Mouse (Mus musculus): Measurements from ENCODE around the gene Slc25a34. TPM values are rescaled to one million over a fixed set of nuclear protein-coding genes. Genes with fewer than 3 reads are reported as not detected.

Gene Slc25a34
- total RNA-seq, 2 experiments from 2014 or later, result 21.4 to 26.7 TPM

DNA sequence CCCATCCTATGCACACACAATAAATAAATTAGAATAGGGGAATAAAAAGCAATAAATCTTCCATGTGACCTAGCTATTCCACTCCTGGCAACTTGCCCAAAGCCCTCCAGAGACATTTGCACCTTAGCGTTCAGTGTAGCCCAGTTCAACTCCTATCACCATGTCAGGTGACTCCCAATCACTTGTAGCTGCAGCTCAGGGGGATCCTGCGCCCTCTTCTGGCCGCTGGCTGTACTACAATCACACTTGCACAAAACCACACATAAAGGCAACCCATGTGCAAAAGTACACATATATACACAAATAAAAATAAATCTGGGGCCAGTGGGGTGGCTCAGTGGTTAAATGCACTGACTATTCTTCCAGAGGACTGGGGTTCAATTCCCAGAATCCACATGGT is 32.1 kb downstream of the Slc25a34 start:
- DNase-seq (ENCODE audit: low spot score in 2 of 2), result no peak

DNA sequence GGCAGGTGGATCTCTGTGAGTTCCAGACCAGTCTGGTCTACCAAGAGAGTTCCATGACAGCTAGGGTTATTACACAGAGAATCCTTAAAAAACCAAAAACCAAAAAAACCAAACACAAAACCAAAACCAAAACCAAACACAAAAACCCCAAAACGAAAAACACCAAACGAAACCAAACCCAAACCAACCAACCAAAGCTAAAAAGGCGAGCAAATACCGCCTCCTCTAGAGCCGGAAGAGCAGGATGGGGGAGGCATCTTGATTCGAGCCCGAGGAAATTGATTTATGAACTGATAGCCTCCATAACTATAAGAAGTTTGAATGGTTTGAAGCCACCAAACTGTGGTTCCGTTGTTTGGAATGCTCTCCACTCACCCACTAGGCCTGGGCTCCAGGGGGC is 39.7 kb downstream of the Slc25a34 start:
- DNase-seq (ENCODE audit: low spot score in 2 of 2), result no peak

DNA sequence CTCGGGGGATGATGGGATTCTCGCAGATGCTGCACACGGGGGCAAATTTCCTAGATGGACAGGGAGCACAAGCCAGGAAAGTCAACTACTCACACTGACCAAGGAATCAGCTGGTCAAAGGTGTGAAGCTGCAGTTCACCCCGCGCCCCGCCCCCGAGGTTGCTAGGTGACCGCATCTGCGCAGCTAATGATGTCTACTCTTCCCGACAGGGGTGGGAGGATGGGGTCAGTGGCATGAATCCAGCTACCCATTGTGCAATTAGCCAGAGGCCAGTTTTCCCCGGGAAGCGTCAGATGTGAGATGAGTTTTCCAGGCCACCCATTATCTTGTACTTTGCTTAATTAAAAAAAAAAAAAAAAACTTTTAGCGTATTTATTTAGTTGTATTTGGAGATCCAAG is 42.6 kb downstream of the Slc25a34 start:
- no peak for DNase-seq (ENCODE audit: low spot score in 2 of 2)

DNA sequence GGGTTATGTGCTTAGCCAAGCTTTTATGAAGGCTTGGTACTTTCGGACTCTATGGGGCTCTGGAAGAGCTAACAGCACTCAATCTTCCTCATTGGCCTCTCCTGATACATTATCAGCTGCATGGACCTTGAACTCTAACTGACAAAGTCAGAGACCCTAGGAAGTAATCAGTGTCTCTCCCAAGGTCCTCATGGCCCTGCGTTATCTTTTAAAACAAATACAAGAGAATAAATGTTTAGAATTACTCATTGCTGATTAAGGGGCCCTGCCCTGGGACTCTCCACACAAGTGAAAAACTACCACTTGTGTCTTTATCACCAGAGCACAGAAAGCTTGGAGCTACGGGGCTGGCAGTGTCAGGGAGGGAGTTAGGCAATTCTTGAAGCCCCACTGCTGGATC is 44.8 kb downstream of the Slc25a34 start:
- DNase-seq (ENCODE audit: low spot score in 2 of 2), result no peak

DNA sequence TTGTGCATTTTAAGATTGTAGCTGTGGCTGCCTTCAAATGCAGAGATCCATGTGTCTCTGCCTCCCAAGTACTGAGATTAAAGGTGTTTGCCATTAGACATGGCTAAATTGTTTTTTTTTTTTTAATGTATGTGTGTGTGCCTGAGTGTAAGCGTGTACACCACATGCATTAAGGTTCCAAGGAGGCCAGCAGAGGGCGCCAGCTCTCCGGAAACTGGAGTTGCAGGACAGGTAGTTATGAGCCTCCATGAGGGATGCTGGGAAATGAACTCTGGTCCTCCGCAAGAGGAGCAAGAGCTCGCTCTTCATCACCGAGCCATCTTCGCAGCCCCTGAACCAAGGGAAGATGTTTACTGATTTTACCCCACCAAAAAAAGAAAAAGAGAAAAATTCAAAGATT is 46.7 kb downstream of the Slc25a34 start:
- no peak for DNase-seq (ENCODE audit: low spot score in 2 of 2)

DNA sequence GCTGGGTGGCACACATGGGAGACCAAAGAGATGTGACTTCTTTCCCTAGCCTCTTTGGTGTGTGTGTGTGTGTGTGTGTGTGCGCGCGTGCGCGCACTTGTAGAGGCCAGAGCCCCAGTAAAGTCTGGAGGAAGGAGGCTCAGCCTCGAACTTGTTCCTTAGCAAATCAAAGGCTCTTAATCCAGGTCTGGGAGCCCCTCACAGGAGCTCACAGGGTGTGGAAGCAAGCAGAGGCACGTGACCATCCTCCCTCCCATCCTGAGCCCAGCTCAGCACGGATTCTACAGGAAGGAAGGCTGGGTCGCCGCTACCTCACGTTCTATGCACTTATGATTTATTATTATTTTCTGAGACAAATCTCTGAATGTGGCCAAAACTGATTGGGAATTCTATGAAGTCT is 47.2 kb downstream of the Slc25a34 start:
- DNase-seq (ENCODE audit: low spot score in 2 of 2), result no peak

DNA sequence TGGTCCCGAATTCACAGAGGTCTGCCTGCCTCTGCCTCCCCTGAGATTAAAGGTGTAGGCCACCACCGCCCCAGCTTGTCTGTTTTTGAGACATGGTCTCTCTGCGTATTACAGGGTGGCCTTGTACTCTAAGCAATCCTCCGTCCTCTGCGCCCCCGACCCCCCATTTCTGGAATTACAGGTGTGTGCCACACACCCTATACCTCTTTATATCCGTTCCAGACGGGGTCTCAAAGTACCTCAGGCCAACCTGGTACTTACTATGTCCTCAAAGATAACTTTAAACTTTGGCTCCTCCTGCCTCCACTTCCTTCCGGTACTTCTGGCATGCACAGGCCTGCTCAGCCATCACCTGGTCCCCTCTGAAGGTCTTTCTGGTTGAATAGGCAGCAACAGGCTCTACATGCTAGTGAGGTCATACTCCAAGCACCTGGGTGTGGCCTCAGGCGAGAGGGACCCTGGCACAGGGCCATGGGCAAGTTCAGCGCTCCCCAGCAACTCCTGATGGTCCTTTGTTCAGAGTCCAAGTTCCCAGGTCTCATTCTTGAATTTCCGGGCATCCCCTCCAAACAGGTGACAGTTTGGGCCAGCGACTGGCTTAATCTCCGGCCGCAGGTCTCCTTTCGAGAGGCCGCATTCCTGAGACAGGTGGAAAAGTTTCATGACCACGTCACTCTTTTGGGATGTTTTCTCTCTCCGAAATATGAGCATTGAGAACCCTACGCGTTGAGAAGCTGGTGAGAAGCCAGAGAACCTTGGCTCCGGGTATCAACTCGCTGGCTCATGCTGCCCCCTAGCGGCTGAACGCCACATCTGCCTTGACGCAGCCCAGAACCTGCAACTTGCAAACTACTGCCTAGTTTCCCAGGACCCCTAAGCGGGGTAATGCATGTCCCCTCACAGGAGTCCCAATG is 48.6 kb downstream of the Slc25a34 start:
- peak; percentile 81 to 86 for DNase-seq (ENCODE audit: low spot score in 2 of 2)

DNA sequence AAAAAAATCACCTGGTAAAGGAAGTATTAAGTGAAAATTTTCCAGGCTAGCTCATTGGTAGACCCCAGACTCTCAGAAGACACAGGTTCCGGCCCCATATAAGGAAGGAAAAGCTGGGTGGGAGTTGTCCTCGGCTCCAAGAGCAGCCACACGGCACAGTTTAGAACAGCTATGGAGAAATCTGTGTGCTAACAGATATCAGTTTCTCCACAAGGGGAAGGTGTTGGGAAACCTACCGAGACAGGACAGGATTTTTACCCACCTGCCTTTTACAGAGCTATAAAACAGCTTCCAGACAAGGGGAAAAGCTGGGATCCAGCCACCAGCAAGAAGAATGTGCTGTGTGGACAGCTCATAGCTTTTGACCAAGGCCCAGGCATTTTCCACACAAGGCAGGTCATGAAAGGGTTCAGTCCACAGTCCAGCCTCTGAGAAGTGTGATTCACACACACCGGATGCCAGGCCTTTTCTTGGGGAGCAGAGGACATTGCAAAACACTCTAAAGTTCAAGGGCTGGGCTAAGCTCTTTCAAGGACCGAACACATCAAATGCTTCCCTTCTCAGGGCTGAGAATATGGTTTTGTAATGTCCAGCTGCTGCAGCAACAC is 50.2 kb downstream of the Slc25a34 start:
- no peak for DNase-seq (ENCODE audit: low spot score in 2 of 2)

DNA sequence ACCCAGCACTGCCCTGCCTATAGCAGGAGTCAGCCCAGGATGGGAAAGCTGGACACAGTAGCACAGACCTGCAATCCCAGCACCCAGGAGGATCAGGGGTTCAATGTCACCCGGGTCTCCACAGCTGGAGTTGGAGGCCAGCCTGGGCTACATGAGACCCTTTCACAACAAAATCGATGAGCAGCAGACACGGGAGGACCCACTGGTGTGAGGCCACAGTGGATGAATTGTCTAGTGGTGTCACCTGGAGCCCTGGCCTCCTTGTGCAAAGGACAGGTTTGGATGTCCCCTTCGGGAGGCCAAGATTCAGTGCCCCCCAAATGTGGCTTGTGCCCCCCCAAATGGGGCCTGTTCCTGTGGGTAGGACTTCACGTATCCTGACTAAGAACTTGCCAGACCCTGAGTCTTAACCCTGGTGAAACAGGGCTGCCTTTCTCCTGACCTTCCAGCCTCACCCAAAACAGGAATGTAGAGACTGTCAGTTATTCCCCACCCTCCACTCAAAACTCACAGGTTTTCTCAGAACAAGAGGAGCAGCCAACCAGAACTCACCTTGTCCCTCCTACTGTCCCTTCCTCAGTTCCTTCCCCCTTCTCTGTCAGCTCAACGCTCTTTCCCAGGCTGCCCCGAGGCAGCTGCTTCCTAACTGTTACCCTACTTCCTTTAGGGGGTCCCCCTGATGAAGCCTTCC is 50.8 kb downstream of the Slc25a34 start:
- DNase-seq (ENCODE audit: low spot score in 2 of 2), result no peak

DNA sequence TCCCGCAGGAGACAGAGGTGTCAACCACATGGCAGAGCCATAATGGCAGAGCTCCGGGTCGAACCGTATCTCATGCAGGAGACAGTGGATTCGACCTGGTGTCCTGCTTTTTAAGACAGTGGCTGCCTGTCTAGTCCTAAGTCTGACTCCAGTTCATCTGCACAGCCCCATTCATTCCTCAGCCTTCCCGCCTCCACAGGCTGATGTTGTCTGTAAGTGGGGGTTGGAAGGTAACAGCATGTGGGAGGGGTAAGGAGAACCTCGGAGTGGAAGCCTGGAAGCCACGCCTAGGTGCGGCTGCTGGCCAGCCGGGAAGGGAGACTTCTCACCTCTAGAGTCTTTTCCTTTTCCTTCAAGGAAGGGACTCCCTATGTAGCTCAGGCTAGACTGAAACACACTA is 51.7 kb downstream of the Slc25a34 start:
- DNase-seq (ENCODE audit: low spot score in 2 of 2), result no peak

DNA sequence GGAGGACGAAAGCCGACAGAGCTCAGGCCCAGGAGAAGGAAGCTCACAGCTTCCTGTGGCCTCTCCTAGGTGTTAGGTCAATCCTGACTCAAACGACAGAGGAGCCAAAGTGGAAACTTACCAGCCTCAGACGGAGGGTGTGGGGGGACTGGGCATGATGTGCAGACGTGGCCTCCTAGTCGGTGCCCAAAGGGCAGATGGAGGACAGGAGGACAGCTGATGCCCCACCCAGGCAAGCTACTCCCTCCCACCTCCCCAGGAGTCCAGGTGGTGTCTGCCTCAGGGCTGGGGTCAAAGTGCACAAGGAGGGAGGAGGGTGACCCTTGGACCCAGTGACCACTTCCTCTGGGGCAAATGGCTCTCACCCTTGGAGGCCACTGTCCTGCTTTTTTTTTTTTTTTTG is 52.3 kb downstream of the Slc25a34 start:
- no peak for DNase-seq (ENCODE audit: low spot score in 2 of 2)

DNA sequence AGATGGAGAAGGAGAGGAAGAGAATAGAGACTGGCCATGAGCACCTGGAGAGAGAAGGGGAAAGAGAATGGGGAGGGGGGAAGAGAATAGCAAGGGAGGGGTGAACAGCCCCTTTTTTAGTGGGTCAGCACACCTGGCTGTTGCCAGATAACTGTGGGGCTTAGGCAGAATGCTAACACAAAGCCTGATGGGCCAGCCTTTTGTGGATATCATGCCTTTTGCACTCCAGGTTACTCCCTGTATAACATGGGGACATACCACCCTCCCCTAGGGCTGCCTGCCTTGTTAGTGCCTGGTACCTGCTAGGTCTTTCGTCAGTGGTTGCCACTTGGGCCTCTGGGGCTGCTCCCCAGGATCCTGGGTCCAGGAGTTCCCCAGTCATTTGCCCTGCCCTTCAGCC is 52.8 kb downstream of the Slc25a34 start:
- no peak for DNase-seq (ENCODE audit: low spot score in 2 of 2)

DNA sequence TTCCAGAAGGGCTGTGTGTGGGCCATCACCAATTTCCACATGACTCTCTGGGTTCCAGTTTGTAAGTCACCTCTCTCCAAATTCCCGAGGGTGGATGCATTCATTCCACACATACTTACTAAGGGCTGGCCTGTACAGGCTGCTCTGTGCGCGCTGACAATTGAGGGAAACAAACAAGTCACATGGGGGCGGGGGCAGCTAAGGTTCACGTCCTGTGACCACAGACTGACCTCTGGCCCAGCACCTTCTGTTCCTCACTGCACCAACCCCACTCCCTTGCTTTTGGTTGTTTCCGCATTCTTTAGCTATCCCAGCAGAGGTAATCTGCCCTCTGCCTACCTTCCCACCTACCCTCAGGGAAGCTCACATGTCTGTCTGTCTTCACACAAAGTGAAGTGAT is 53.6 kb downstream of the Slc25a34 start:
- no peak for DNase-seq (ENCODE audit: low spot score in 2 of 2)

DNA sequence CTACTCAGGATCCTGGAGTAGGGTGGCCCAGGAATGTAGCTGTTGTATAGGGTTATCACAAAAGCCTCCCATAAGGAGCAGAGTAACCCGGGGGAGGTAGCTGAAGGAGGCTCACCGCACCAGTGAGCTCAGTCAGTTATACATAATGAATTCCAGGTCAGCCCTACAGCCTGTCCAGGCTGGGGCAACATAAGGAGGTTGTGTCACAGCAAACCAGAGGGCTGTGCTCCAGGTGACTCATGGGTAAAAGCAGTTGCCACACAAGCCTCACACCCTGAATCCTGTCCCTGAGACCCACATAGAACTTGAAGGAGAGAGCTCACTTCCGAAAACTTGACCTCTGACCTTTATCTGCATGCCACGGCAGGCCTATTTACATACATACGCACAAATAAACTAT is 54.7 kb downstream of the Slc25a34 start:
- no peak for DNase-seq (ENCODE audit: low spot score in 2 of 2)

Other genes with a start within 250 kb of the Slc25a34 start
- 1 to 10 TPM; 1.6 to 2.6 TPM for gene Clcnka, start 225.1 kb downstream of the Slc25a34 start, total RNA-seq (2021)
- under 1 TPM; 0.34 to 0.88 TPM for gene Clcnkb, start 207.8 kb downstream of the Slc25a34 start, total RNA-seq (2021)
- 100 to 1,000 TPM; 154 to 183 TPM for gene Hspb7, start 203.0 kb downstream of the Slc25a34 start, total RNA-seq (2021)
- gene Srarp, start 187.7 kb downstream of the Slc25a34 start, total RNA-seq (2021), result not detected
- 10 to 100 TPM; 19.9 to 21.2 TPM for gene Zbtb17, start 179.2 kb downstream of the Slc25a34 start, total RNA-seq (2021)
- gene Spen, start 85.2 kb downstream of the Slc25a34 start, total RNA-seq (2021), result 10 to 100 TPM; 32.7 to 32.9 TPM
- gene Fblim1, start 17.7 kb downstream of the Slc25a34 start, total RNA-seq (2021), result 10 to 100 TPM in 1 of 2 experiments, 1 to 10 TPM in 1; 7.4 to 10.6 TPM
- 1 to 10 TPM; 3.5 to 4.3 TPM for gene Tmem82, start 5.2 kb downstream of the Slc25a34 start, total RNA-seq (2021)
- gene Plekhm2, start 41.1 kb upstream of the Slc25a34 start, total RNA-seq (2021), result 10 to 100 TPM; 32.9 to 35.5 TPM
- gene Rsc1a1, start 61.8 kb upstream of the Slc25a34 start, total RNA-seq (2021), result 1 to 10 TPM; 3.6 to 5.1 TPM
- 10 to 100 TPM; 42.4 to 50.2 TPM for gene Ddi2, start 99.6 kb upstream of the Slc25a34 start, total RNA-seq (2021)
- 1 to 10 TPM in 1 of 2 experiments, under 1 TPM in 1; 0.64 to 1.5 TPM for gene Agmat, start 122.9 kb upstream of the Slc25a34 start, total RNA-seq (2021)
- gene Dnajc16, start 167.1 kb upstream of the Slc25a34 start, total RNA-seq (2021), result 10 to 100 TPM; 10.5 to 10.9 TPM
- 10 to 100 TPM in 1 of 2 experiments, 1 to 10 TPM in 1; 9.3 to 10.8 TPM for gene Casp9, start 169.8 kb upstream of the Slc25a34 start, total RNA-seq (2021)
- not detected for gene Cela2a, start 202.3 kb upstream of the Slc25a34 start, total RNA-seq (2021)
- not detected for gene Ctrc, start 222.5 kb upstream of the Slc25a34 start, total RNA-seq (2021)